Mouse (Mus musculus): ENCODE results near the gene Gm49358.
A peak's percentile ranks its signal among the peaks of the same experiment; 100 is the strongest.

The Gm49358 gene

DNA sequence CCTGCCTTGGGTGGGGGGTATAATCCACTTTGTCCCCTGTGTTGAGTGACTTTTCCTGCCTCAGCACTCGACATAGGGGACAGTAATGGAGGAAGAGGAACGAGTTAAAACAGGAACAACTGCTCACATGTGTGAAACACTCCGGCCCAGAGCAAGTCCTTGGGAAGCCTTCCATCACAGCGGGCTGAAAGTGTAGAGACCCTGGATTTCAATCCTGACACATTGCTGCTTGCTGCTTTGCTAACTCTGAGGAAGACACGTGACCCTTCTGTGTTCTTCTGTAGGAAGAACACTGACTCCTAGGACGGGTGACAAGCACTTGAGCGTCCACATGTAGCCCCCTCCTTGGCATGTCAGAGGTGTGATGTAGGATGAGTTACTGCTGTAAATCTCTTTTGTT lies 51.4 kb downstream of the Gm49358 start:
- DNase-seq = no peak

DNA sequence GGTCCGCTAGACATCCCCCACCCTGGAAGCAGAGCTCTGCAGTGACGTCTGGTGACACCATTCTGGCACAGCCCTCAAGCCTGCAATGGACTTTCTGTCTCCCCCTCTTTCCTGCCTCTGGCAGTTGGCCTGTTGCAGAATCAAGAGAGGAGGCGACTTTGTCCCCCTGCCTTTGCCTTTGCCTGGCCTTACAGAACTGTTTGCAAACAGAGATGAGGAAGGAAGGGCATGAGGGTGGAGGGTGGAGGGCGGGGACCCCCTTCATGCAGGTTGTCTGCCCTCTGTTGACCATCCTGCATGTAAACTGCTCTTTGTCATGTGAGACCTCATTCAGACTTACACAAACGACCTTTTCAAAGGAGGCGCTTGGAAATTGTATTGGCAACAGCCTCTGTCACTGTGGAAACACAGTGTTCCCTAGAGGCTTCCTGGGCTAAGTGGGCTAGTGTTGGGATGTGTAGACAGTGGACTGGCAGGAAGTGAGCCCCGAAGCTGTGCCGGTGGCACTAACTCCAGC lies 55.9 kb downstream of the Gm49358 start:
- peak; percentile 65 for DNase-seq

DNA sequence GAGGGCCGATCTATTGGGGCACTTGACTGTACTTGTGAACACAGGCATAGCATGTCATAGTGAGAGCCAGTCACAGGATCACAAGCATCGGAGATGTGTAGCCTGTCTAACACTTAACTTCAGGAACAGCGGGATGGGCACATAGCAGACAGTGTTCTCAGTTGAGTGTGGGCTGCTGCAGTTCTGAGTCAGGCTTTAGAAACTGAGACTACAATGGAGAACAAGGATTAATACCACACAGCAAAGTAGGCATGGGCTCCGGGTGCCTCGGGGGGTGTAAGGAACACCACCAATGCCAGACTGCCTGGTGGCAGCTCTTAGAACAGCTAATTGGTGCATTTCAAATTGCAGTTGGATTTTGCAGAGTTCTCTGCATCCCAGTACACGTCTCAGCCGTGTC lies 57.2 kb downstream of the Gm49358 start:
- no peak for DNase-seq

DNA sequence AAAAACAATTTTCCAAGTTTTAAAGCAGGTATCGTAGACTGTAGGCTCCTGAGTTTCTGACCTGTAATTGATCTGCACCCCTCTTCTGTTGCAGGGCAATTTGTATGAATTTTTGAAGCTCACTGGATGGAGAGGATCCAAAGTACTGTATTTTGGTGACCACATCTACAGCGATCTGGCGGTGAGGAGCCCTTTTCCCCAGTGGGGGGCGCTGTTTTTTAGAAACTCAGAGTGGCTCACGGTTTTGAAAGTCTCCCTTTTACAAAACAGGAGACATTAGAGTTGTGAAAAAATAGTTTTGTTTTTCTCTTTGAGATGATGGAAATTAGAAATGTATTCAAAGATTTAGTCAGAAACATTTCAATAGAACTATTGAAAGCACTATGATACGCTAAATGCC lies 60.3 kb downstream of the Gm49358 start:
- no peak for DNase-seq

DNA sequence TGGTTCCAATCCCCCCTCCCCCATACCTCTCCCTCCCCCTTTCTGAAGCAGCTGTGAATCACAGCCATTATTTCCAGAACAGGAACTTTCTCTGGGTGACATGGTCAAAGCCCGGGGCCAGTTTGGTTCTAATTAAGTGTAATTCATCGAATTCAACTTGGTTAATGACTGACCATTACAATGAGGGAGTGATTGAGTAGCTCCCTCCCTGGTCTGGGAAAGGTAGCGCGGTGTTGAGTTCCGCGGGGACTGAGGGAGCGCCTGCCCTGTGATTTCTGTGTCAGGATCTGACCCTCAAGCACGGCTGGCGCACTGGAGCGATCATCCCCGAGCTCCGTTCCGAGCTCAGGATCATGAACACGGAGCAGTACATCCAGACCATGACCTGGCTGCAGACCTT lies 61.1 kb downstream of the Gm49358 start:
- peak; percentile 38 for DNase-seq

DNA sequence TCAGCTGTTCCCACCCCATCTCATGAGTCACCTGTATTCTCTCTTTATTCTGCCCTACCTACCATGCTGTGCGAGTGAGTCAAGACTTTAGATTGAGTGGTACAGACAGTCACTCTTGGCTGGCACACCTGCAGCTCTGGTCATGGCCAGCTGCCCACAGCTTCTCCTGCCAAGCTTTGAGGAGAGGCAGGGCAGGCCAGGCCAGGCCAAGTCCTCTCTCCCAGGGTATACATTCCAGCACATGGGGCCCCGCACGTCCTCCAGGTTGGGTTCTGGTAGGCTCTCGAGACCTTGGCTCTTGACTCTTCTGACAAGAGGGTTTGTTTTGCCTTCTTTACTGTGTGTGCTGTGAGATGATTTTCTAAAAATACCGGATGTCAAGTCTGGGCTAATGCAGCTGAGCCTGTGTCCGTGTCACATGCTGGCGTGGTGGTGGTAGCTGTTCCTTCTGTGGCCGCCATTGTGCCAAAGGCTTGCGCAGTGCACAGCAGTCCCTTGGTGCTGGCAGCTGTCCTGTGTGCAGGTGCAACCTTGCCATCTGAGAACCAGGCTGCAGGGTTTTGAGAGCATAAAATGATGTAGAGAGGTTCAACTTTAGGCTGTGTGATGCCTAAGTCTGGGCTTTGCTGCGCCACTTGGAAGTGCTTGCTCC lies 62.2 kb downstream of the Gm49358 start:
- no peak for DNase-seq

DNA sequence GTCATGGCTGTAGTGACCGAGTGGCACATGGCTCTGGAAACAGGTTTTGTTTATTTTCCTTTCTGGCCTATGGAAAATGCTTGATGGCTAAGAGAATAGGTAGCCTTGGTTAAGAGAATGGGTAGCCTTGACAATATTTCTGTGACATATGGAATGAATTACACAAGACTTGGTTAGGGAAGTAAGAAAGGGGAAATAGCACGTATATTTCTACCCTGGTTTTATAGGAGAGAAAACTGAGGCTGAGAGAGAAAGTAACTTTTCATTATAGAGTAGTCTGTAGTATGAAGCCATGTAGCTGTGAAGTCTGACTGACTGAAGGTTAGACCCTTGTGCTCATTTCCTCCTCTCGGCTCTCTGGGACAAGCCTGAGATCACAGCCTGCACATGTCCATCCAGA lies 63.2 kb downstream of the Gm49358 start:
- no peak for DNase-seq

DNA sequence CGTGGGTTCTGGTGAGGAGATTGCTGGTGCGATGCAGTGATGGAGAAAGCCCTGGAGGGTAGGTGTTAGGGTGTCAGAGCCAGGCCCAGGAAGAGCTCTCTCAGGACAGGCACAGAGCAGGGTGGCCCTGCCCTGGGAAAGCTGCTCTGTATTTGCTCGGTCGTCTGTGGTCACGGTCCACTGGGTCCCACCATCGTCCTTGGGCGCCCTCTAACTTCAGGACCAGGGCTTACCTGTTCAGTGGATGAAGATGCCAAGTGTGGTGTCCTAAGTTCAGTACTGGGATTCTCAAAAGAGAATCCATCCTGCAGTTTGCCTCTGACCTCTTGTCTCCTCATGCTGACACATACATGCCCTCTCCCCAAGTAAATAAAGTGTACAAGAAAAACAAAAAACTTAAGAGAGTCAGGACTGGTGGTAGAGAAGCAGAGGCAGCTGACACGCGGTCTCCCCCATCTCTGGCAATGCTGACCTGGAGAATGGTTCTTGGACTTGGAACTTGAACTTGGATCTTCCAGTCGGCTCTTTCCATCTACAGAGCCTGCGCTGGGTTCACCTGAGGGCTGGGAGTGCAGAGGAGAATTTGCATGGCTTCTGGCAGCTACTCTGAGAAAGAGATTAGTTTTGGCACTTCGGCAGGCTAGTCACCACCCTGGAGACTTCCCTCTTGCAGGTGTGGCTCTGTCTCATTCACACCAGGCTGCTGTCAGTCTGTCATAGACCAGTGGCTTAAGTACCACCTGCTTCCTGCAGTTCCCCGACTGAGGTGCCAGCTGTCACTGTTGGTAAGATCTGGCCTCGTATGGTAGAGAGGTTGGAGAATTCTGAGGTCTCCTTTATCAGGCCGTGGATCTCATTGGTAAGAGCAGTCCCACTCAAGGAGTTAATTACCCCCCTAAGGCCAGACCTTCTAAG lies 64.7 kb downstream of the Gm49358 start:
- no peak for DNase-seq

DNA sequence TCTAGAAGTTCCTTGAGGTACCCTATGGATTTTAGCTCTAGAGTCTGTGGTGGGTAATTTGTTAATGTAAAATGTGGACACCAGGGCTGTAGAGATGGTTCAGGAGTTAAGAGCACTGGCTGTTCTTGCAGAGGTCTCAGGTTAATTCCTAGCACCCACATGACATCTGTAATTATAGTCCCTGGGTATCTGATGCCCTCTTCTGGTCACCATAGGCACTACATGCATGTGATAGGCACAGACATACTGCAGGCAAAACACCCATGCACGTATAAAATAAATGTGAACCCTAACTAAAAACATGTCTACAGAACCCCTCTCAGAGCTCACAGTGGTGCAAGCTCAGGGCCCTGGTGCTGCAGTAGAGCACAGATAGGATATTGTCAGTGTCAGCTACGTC lies 65.7 kb downstream of the Gm49358 start:
- DNase-seq = no peak

DNA sequence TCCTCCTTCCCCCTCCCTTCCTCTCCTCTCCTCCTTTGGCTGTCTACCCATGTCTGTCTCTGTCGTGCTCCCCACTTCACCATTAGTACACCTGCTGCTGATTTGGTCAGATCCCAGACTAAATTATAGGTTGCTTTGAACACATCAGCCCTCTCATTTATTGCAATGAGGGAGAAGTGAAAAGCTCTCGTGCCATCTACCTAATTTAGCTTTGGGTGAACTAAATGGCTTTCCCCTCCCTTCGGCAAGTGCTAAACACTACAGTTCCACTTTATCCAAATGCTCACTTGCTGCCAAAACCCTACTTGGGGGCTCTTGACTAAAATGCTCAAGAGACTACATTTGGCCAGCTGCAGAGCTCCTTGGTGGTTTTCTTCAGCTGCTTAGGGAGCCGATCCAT lies 73.0 kb downstream of the Gm49358 start:
- no peak for DNase-seq

DNA sequence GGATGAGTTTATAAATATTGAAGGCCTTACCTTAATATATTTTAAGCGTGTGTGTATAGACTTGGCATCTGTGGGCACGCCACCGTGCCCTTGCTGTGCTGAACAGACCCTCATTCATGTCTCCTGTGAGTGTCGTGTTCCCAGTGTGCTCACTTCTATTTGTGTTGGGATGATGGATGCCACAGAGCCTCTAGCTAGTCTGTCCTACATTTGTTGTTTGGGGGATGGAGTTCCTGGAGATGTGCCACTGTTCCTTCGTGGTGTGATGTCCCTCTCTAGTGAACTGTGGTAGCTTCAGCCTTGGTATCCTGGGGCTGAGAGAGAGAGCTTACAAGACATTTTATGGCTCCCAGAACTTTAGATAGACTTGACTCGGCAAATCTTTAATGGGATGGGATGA lies 75.1 kb downstream of the Gm49358 start:
- no peak for DNase-seq

DNA sequence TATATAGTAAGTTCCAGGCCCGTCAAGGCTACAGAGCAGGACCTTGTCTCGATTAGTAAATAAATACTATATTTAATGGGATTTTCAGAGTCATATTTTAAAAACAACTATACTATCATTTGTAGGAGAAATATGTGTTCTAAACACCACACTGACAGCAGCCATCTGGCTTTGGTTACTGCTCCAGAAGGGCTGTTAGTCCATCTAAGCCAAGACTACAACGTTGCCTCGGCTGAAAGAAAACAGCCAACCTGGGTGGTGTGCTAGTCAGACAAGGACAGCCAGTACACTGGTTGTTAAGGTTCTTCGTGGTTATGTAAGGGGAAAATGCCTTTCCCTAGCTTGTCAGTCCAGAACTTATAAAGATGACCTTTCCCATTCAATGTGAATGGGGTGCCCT lies 78.9 kb downstream of the Gm49358 start:
- DNase-seq = no peak

DNA sequence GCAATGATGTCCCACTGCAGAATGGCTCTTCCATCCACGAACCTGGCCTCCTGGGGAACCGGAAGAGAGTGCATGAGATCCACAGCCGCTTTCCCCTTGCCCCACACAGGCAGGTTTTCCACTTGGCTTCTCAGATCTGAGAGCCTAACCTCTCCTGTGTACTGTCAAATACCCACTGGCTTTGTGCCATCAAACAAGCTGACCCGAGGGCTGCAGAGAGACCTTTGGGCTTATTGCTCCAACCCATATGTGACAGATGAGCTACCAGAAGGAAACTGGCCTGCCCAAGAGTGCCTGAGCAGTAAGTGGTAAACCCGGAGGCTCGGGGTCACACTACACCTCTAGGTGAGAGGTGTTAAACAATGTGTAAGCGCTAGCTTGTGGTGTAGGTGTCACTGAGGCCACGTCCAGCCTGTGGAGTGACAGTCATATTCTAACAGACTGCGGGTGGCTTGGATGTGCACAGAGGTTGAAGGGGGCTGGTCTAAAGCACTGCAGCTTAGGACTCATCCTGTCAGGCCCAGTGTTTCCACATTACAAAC lies 83.2 kb downstream of the Gm49358 start:
- DNase-seq = no peak

DNA sequence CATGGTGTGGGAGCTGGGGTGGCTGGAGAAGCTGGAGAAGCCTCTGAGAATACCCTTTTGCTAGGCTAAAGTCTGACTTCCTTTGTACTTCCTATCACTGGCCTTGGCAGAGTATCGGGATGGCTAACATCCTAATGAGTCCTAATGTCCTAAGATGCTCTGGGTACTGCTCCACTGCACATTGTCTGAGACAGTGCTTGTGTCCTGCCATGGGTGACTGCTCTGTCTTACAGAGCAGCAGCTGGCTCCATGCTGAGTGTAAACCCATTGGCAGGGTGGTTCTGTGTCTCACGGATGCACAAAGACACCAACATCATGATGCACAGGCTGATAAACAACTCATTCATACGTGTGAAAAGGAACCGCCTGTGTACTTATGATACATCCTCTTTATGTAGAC lies 85.3 kb downstream of the Gm49358 start:
- no peak for DNase-seq

DNA sequence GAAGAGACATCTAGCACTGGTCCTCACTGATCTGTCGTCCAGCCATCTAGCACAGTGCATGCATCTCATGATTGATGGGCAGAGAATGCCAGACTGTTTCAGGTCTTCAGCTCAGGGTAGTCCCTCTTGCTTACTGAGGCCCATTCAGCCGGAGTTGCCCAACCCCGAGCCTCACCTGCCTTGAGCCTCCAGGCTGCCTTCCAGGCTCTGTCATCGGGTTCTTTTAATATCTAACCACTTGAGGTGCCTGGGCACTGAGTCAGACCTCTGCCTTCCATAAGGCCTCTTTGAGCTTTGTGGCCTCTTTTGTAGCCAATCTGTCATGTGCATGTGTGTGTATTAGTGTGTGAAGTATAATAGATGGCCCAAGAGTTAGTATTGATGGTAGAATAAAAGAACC lies 85.7 kb downstream of the Gm49358 start:
- no peak for DNase-seq

DNA sequence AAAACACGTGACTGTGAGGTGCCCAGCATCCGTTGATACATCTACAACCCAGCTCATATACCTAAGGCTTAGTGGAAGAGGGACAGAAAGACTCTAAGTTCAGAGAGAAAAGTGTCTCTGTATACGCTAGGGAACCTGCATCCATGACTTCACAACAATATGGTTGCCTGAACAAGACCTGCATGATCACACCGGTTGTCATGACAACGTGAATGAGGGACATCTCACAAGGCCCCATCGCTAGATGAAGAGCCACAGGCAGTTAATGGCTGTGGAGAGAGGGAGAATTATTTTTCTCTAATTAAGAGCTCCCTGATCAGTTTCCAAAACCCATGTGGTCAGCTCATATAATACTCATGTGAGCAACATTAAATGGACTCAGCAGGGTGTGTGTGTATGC lies 88.4 kb downstream of the Gm49358 start:
- DNase-seq = peak; percentile 28

DNA sequence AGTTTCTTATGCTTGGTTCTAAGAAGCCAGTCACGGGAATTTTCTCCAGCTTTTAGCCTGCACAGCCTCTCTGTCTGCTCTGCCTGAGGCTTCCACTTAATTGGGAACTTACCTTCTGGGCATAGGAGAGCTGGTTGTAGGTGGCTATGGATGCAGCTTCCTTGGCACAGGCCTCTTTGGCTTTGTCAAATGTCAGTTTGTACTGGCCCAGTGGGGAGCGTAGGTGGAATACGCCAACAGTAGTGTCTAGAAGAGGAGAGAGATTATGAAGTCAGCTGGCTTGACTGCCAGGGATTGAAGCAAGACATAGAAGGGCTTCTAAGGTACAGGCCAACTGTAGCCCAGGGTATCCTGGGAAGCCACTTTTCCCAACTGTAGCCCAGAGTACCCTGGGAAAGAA lies 89.7 kb downstream of the Gm49358 start:
- DNase-seq = no peak

DNA sequence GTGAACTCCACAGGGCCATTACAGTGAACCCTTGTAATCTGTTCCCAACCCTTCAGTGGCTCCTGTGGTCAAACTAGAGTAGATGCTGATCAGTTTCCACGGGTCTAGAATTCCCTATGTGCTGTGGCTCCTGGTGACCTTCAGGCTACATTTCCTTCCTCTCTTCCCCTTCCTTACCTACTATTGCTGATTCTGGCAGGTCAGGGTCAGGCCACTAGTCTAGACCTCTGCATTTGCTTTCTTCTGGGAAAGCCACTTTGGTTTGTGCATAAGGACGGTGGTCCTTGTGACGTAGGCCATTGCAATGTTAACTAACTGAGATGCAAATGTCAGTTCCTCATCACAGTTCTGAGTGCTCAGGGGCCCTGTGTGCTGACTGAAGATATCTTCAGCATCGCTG lies 96.6 kb downstream of the Gm49358 start:
- no peak for DNase-seq

DNA sequence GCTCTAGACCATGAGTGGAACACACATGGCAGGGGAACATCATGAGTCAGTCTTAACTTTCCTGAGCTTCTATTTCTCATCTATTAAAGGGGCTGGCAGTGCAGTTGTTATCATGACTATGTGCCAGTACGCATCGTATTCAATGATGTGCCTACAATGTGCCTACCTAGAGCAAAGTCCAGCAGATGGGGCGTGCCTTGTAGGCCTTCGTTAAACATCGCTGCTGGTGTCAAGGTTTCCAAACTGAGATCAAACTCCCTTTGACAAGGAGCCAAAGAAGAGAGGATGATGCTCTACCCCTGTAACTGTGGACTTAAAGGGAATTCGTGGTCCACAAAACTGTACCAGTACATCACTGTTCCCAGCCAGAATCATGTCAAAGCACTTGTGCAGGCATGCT lies 98.7 kb downstream of the Gm49358 start:
- DNase-seq = no peak

DNA sequence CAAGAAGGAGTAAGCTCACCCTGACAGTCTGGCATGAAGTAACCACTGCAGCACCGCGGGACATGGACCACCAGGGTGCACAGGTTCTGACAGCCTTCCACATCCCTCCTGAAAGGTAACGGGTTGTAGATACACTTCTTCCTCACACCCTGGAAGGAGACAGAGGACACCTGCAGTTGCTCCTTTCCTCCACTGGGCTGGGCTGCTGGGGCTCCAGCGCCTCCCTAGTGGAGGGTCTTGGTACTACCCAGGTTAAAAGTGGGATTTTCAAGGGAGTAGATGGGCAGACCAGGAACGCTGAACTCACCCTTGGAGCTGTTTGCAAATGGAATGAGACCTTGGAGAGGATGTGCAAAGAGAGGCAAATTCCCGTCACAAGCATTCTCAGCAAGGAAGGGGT lies 99.7 kb downstream of the Gm49358 start:
- DNase-seq = no peak

DNA sequence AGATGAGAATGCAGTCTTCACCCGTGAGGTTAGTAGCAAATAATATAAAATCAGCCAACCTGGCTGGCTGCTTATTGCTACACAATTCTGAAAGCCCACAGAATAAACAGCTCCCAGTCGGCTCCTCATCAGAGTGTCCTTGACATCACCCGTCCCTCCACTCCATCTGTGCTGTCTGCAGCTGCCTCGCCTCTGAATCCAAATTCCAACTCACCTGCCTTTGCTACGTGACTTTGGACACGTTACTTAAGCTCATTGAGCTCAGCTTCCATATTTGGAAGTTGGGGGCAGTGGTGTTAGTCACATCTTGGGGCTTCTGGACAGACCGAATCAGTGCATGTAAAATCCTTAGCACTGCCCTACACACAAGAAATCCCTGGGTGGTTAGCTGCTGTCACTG lies 108.3 kb downstream of the Gm49358 start:
- no peak for DNase-seq

DNA sequence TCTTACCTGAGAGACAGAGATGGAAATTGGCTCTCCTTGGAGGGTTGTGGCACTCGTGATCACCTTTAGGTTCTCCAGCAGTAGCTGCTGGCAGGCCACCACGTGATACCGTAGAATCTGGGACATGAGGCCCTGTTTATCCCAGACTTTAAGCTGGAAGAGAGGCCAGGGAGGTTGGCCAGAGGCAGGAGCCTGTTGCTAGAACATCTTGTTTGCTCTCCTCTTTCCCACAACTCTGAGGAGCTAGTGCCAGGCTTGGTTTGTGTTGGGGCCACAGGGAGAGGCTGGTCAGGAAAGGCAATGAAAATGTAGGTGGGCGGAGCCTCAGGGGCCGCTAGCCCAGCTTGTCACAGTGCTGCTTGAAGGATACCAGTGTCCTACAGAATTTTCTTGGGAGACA lies 108.8 kb downstream of the Gm49358 start:
- DNase-seq = peak; percentile 26

DNA sequence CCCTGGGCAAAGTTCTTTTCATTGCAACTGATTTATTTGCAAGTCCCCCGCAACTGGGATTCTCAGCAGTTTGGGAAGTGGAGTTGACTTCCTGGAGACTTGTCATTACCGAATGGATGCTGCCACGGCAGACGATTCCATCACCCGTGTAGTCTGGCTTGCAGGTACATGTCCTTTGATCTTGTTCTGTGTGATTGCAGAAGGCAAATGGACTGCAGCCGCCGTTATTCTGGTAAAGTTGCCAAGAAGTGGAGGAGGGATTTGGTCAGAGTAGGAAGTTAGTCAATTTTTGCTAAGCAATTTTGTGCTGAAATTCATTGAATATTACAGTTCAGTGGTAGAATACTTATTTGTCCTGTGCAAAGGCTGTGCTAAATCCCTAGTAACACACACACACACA lies 114.9 kb downstream of the Gm49358 start:
- DNase-seq = no peak
